Mouse (Mus musculus): ENCODE measurements at regions not wholly inside any gene's neighbourhood (a gene's known extent, or its start where the extent isn't known, plus 50 kb on each side); places are given as distances from the start of the nearest gene placed in this dataset.

DNA sequence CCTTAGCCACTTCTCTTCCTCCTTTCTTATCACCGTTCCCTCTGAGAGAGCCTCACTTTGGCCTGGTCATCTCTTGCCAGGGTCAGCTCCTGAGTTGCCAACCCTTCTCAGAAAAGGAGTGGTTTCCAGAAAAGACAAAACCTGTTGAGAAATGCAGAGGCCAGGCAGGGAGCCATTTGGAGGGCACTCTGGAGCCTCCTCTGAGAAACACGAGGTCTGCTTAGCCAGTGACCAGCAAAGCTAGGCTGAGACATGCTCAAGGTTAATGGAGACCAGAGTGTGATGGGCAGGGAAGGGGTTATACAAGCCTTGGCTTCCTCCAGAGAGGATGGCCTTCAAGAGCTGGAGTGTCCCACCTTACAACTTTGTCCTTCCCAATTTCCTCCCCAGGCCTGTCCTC is 113.6 kb downstream of the Prox1 start:
- TF ChIP-seq CTCF (IDR thresholded peaks at IDR 0.05; ENCODE audit: low read depth) (no peak), EP300 (IDR thresholded peaks at IDR 0.05; ENCODE audit: low read depth) (no peak)

All from liver, embryonic 14.5 days (tissue).